Mouse (Mus musculus): ENCODE data around the gene Ttc6. TPM values are rescaled to one million over a fixed set of nuclear protein-coding genes. Genes with fewer than 3 reads are reported as not detected.

Ttc6 gene
- polyA plus RNA-seq, 1 experiment from 2014 or later, result 0.43 TPM

DNA sequence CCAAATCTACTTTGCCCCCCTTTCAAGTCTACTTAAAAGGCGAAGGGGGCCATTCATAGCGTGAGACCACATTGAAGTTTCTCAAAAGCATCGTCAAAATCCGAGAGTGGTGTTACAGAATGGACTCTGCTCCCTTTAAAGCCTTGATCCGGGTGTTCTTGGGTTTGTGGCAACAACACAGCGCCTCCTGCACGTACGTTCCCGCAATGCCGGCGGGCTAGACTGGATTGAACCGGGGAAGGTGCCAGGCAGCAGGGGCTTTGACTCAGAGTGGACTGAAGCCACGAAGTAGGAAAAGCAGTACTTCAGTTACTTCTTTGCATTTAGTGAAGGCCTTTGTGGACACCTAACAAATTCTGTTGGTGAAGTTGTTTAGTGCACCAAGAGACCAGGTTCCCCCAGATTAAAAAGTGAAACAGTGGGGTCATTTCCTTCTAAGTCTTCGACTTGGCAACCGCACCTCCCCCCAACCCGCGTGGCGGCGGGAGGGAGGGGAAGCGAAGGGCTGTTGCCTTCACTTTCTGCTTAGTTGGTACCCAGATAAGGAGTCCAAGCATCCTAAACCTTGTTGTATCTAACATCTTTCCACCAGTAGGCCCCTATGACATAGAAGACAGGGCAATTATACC is 15.4 kb upstream of the Ttc6 start:
- H3K27me3 ChIP-seq (replicated peaks; ENCODE audit: control insufficient read depth, insufficient read depth, low read length), result peaks cover 67% of the 10 kb centered on the region

DNA sequence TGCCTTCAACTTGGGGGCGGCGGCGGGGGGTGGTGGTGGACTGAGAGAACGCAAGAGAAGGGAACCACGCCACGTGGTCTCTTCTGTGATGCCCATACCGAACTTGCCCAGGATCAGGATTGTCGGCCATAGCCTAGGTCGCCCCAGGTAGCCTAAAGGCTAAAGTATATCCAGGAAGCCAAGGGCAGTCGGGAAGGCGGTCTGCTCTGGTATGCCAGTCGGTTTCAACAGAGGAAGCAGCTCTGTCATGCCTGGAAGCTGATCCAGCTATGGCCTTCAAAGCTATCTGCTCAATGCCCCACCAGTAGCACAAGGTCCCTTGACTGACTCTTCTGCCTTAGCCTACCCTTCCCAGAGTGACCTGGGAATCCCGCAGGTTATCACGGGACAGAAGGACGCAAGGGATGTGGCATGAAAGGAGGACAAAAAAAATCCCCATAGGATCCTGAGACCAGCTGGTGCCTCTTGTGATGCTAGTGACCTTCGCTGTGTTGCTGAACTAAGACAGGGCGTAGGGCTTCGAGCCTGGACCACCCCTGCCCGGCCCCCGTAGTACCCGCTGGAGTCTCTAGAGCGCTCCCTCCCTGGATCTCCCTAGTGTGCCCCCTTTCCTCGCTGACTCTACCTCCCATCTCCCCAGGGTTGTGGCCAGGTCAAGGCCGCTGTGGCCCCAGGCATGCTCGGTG is 14.8 kb upstream of the Ttc6 start:
- ATAC-seq, result no peak
- Histone ChIP-seq H3K4me2 (replicated peaks; ENCODE audit: low read depth) (peak overlapping the region; percentile 33), H3K4me3 (ENCODE audit: low read depth, low read length) (no peak overlapping the region), H3K9ac (ENCODE audit: low read depth, low read length) (no peak overlapping the region), H3K27ac (ENCODE audit: low read depth, low read length) (no peak overlapping the region), H3K36me3 (ENCODE audit: control insufficient read depth, insufficient read depth) (no peaks in the 10 kb centered on the region), H3K9me3 (ENCODE audit: control insufficient read depth) (no peaks in the 10 kb centered on the region), H3K4me1 (replicated peaks; ENCODE audit: control insufficient read depth, insufficient read depth, low read length) (no peaks in the 10 kb centered on the region), H3K27me3 (replicated peaks; ENCODE audit: control insufficient read depth, insufficient read depth, low read length) (peaks cover 65% of the 10 kb centered on the region)
- WGBS, result 13% methylated on average over 25 of the region's 25 CpGs
- TF ChIP-seq CTCF (IDR thresholded peaks at IDR 0.05; ENCODE audit: low read depth), result no peak

More for the DNA sequence above, 15.4 kb upstream of the Ttc6 start:
- Histone ChIP-seq H3K27ac (ENCODE audit: low read depth, low read length) (no peak overlapping the region), H3K4me2 (replicated peaks; ENCODE audit: low read depth) (peak overlapping the region; percentile 32), H3K36me3 (ENCODE audit: control insufficient read depth, insufficient read depth) (no peaks in the 10 kb centered on the region), H3K9ac (ENCODE audit: low read depth, low read length) (no peak overlapping the region), H3K9me3 (ENCODE audit: control insufficient read depth) (no peaks in the 10 kb centered on the region), H3K4me1 (replicated peaks; ENCODE audit: control insufficient read depth, insufficient read depth, low read length) (no peaks in the 10 kb centered on the region), H3K4me3 (ENCODE audit: low read depth, low read length) (no peak overlapping the region)
- peak; percentile 76 for TF ChIP-seq CTCF (IDR thresholded peaks at IDR 0.05; ENCODE audit: low read depth)
- WGBS, result 1% methylated on average over 20 of the region's 20 CpGs
- peak; percentile 26; the same call in 1 of the 2 replicates for ATAC-seq

DNA sequence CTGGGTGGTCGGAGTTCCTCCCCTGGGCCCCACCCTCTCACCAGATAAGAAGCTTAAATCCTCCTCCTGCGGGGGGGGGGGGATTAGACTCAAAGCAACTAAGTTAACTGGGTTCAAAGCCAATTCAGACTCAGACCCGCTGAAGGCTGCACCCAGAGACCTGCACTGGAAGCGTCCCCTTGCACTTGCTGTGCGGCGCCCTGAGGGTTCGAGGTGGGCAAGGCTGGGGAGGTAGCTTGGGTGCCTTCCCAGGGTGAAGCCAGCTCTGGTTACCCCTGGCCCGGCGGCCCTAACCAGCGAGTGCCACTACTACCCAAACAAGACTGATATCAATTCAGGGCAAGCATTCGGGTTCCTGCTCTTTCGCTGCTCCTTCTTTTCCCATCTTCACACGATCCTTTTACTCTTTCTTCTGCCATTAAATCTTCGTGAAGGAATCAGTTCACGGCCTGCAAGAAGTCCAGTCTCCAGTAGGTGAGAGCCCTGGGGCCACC is 14.2 kb upstream of the Ttc6 start:
- peaks cover 68% of the 10 kb centered on the region for H3K27me3 ChIP-seq (replicated peaks; ENCODE audit: control insufficient read depth, insufficient read depth, low read length)
- H3K4me3 ChIP-seq (ENCODE audit: low read depth, low read length), result no peak overlapping the region
- H3K9me3 ChIP-seq (ENCODE audit: control insufficient read depth), result no peaks in the 10 kb centered on the region
- H3K4me1 ChIP-seq (replicated peaks; ENCODE audit: control insufficient read depth, insufficient read depth, low read length), result no peaks in the 10 kb centered on the region
- no peaks in the 10 kb centered on the region for H3K36me3 ChIP-seq (ENCODE audit: control insufficient read depth, insufficient read depth)
- H3K4me2 ChIP-seq (replicated peaks; ENCODE audit: low read depth), result peak overlapping the region; percentile 33; the same call in 1 of the 2 replicates
- H3K27ac ChIP-seq (ENCODE audit: low read depth, low read length), result no peak overlapping the region
- no peak for ATAC-seq
- no peak for TF ChIP-seq CTCF (IDR thresholded peaks at IDR 0.05; ENCODE audit: low read depth)
- WGBS, result 4% methylated on average over 15 of the region's 15 CpGs
- no peak overlapping the region for H3K9ac ChIP-seq (ENCODE audit: low read depth, low read length)

- H3K27me3 ChIP-seq (replicated peaks; ENCODE audit: control insufficient read depth, insufficient read depth, low read length), result peaks cover 65% of the 10 kb centered on the region
- H3K36me3 ChIP-seq (ENCODE audit: control insufficient read depth, insufficient read depth), result no peaks in the 10 kb centered on the region
- TF ChIP-seq CTCF (IDR thresholded peaks at IDR 0.05; ENCODE audit: low read depth), result no peak
- 14% methylated on average over 31 of the region's 31 CpGs for WGBS
- no peak overlapping the region for H3K27ac ChIP-seq (ENCODE audit: low read depth, low read length)
- H3K4me1 ChIP-seq (replicated peaks; ENCODE audit: control insufficient read depth, insufficient read depth, low read length), result no peaks in the 10 kb centered on the region
- no peak for ATAC-seq
- no peak overlapping the region for H3K4me3 ChIP-seq (ENCODE audit: low read depth, low read length)
- no peak overlapping the region for H3K9ac ChIP-seq (ENCODE audit: low read depth, low read length)
- H3K4me2 ChIP-seq (replicated peaks; ENCODE audit: low read depth), result peak overlapping the region; percentile 33; the same call in 1 of the 2 replicates
- no peaks in the 10 kb centered on the region for H3K9me3 ChIP-seq (ENCODE audit: control insufficient read depth)
Measured at GRCm38 (mm10) chr12:57550181-57550808, 13.6 kb upstream of the Ttc6 start.

- H3K36me3 ChIP-seq (ENCODE audit: control insufficient read depth, insufficient read depth), result no peaks in the 10 kb centered on the region
- no peak overlapping the region for H3K27ac ChIP-seq (ENCODE audit: low read depth, low read length)
- H3K9me3 ChIP-seq (ENCODE audit: control insufficient read depth), result no peaks in the 10 kb centered on the region
- no peak overlapping the region for H3K4me2 ChIP-seq (replicated peaks; ENCODE audit: low read depth)
- H3K9ac ChIP-seq (ENCODE audit: low read depth, low read length), result no peak overlapping the region
- no peak for TF ChIP-seq CTCF (IDR thresholded peaks at IDR 0.05; ENCODE audit: low read depth)
- 35% methylated on average over 8 of the region's 8 CpGs for WGBS
- ATAC-seq, result no peak
- H3K4me1 ChIP-seq (replicated peaks; ENCODE audit: control insufficient read depth, insufficient read depth, low read length), result no peaks in the 10 kb centered on the region
- no peak overlapping the region for H3K4me3 ChIP-seq (ENCODE audit: low read depth, low read length)
- peaks cover 62% of the 10 kb centered on the region for H3K27me3 ChIP-seq (replicated peaks; ENCODE audit: control insufficient read depth, insufficient read depth, low read length)
Measured at GRCm38 (mm10) chr12:57550881-57551280, 13.0 kb upstream of the Ttc6 start.

- no peak for TF ChIP-seq CTCF (IDR thresholded peaks at IDR 0.05; ENCODE audit: low read depth)
- no peak overlapping the region for H3K9ac ChIP-seq (ENCODE audit: low read depth, low read length)
- no peak overlapping the region for H3K4me2 ChIP-seq (replicated peaks; ENCODE audit: low read depth)
- H3K27me3 ChIP-seq (replicated peaks; ENCODE audit: control insufficient read depth, insufficient read depth, low read length), result peaks cover 54% of the 10 kb centered on the region
- WGBS, result 17% methylated on average over 3 of the region's 3 CpGs
- no peak overlapping the region for H3K27ac ChIP-seq (ENCODE audit: low read depth, low read length)
- H3K4me1 ChIP-seq (replicated peaks; ENCODE audit: control insufficient read depth, insufficient read depth, low read length), result no peaks in the 10 kb centered on the region
- ATAC-seq, result no peak
- H3K9me3 ChIP-seq (ENCODE audit: control insufficient read depth), result no peaks in the 10 kb centered on the region
- H3K4me3 ChIP-seq (ENCODE audit: low read depth, low read length), result no peak overlapping the region
- no peaks in the 10 kb centered on the region for H3K36me3 ChIP-seq (ENCODE audit: control insufficient read depth, insufficient read depth)
Measured at GRCm38 (mm10) chr12:57552286-57552685, 11.6 kb upstream of the Ttc6 start.

Measured in intestine, postnatal 0 days (tissue).